Mouse (Mus musculus) kidney, postnatal 4 days (tissue): ENCODE data around the gene Stat2.
"Not testable (repeated sequence)": the region's sequence is repeated elsewhere in the genome, so short reads cannot be mapped to it uniquely, and the experiment has no call there.

Experiments
- DNase-seq, 2 experiments: peaks; one replicate each; pipeline ENCODE4 v3.0.0; 2021; ENCODE audit warnings: mixed read lengths in 2 of 2

Stat2 gene

DNA sequence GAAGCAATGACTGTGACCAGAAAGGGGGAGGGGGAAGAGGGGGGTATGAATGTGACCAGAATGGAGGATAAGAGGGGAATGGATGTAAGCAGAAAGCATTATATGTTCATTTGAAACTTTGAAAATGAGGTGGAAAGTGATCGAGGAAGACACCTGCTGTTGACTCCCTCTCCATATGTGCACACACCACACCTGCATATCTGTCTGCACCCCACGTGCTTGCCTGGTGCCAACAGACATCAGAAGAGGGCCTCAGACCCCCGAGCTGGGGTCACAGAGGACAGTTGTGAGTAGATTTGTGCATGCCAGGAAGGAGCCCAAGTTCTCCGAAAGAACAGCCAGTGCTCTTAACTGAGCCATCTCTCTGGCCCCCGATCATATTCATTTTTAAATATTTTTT lies 10.4 kb upstream of the Stat2 start:
- DNase-seq: no peak

DNA sequence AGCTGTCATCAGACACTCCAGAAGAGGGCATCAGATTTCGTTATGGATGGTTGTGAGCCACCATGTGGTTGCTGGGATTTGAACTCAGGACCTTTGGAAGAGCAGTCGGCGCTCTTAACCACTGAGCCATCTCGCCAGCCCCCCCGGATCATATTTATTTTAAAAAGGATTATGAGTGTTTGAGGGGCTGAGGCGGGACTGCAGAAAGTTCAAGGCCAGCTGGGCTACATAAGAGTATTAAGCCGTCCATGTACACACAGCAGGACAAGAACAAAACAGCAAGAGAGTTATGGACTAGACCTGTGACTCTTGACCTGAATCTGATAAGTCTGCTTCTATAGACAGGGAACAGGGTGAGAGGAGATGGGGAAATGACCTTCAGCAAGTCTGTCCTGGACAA lies 10.0 kb upstream of the Stat2 start:
- DNase-seq: not testable (repeated sequence)

DNA sequence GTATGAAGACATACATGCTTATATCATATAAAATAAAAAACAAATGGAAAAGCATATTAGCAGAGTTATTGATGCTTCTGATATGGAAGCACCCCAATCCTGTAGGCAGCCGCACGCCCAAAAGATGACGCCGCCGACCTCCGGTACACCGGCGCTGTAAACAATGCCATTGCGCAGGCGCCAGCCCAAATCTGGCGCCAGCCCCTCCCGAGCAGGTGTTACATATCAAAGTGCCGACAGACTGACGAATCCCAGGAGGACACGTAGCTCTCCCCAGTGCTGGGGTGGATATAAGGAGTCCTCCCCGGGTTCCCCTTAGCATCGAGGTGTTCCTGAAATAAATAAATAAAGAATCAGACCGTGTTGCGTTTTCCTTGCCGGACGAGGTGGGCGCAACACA lies 8.1 kb upstream of the Stat2 start:
- no peak for DNase-seq

DNA sequence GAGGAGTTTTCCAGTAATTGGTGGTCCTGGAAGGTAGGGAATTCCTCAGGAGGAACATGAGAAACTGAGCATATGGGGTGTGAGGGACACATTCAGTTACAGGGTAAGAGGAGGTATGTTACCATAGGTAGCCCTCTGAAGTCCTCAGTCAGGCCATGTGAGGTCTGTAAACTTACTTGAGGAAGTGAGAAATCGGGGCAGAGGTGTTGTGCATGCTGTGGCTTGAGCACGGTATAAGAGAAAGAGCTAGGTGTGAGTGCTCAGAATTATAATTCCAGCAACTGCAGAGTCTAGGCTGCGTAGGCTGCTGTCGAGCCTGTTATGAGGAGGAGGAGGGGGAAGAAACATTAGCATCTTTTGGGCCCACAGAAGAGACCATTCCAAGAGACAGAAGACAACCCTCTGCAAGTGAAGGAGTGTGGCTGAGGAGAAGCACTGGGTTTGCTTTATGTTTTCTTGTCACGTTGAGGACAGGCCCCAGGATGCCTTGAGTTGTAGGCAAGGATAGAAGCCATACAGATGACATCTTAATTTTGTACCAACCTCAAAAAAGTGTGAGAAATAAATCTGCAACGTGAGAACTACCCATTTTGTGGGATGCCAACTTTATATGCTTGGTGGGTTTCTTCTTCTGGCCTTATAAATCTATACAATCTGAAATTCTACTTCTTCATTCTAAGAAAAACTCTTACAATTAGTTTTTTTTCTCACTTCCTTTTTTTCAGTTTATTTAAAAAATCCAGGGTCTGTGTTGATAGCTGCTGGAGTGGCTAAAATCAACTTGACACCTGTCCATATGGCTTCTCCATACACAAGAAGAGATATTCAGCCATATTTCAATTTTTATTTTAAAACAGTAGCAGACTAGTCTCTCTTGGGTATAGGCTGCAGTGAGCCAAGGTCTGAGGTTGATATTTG lies 6.7 kb upstream of the Stat2 start:
- no peak for DNase-seq

DNA sequence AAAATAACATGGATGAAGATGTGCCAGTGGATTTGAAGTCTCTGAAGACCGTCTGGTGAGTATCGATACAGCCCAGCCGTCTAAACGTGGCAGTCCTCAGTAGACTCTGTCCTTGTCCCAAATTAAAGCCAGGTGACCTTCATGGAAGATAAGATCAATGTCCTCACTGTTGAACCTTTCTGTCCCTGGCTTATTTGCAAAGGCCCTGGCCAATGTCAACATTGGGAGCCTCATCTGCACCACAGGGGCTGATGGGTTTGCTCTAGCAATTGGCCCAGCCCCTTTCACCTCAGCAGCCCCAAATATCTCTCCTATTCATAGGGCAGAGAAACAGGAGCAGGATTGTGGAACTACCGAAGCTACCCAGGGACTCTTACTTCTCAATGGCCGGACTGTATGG lies 2.0 kb upstream of the Stat2 start, which contains the start of gene Apof:
Apof (plus strand) TSS at position 301 of the 400 bp plus-strand sequence.
- DNase-seq: no peak

DNA sequence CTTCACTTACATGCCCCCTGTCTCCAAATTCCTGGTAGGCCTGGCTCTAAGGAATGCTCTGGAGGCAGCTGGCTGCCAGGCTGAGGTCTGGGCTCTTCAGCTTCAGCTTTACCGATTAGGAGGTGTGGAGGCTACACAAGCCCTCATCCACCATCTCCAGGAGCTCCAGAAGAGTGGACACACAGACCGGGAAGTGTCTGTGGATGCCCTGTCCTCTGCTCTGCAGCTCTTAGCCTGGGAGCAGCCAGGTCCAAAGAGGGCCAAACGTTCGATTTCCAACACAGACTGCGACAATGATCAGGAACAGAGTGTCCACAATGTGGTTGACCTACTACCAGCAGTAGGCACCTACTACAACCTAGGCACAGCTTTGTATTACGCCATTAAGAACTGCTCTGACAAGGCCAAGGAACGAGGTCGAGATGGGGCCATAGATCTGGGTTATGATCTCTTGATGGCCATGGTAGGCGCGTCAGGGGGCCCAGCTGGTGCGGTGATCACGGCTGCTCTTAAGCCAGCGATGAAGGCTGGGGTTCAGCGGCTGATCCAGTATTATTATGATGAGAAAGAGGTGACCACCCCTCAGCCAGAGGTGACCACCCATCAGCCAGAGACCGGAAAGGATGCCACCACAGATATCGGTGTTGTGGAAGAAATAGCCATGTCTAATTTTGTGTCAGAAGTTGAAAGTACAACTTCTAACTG lies 1.0 kb upstream of the Stat2 start:
- DNase-seq: no peak

DNA sequence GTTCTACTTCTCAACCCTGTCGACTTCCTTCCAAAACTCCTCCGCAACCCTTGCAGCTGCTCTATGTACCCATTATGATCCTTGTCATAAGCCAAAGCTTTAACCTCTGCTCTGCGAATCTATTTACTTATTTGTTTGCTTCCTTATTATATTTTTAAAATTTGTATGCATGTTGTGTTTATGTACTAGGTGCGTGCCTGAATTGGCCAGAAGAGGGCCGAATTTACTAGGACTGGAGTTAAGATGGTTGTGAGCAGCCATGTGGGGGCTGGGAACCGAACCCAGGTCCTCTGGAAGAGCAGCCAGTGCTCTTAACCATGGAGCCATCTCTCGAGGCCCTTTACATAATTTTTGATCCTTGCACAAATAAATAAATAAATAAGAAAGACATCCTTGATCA lies 507 bp downstream of the Stat2 start:
- no peak for DNase-seq

DNA sequence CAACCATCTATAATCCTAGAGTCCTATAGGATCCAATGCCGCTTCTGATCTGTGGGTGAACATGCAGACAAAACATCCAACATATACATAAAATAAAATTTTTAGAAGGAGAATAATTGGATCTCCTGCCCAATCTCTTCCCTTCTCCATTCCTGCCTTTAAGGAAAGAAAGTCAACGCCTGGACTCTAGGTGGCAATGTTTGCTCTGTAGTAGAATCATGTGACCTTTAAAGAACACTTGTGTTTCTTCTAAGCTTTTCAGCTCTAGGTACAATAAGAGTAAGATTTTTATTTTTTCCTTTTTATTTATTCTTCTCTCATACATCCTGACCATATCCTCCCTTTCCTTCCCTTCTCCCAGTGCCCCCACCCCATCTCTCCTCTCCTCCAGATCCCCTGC lies 1.5 kb downstream of the Stat2 start:
- DNase-seq: no peak

DNA sequence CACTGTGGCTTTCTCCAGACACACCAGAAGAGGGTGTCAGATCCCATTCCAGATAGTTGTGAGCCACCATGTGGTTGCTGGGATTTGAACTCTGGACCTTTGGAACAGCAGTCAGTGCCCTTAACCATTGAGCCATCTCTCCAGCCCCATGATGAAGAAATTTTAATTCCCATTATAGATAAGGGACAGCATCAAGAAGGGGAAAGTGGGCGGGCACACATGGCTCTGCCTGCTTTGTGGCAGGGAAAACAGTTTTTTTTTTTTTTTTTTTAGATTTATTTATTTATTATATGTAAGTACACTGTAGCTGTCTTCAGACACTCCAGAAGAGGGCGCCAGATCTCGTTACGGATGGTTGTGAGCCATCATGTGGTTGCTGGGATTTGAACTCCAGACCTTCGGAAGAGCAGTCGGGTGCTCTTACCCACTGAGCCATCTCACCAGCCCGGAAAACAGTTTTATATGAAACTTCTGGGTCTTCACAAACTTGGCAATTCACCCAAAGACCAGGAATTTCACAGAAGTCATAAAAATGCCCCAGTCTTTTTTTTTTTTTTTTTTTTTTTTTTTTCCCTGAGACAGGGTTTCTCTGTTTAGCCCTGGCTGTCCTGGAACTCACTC lies 2.6 kb downstream of the Stat2 start:
- DNase-seq: not testable (repeated sequence)

DNA sequence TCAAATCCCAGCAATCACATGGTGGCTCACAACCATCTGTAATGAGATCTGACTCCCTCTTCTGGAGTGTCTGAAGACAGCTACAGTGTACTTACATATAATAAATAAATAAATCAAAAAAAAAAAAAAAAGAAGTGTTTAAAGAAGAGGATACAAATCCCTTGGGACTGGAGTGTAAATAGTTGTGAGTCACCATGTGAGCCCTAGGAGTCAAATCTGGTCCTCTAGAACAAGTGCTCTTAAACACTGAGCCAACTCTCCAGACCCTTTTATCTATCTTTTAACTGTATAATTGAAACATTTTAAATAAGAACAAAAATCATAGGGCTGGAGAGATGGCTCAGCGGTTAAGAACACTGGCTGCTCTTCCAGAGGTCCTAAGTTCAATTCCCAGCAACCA lies 5.0 kb downstream of the Stat2 start:
- DNase-seq: not testable (repeated sequence)

DNA sequence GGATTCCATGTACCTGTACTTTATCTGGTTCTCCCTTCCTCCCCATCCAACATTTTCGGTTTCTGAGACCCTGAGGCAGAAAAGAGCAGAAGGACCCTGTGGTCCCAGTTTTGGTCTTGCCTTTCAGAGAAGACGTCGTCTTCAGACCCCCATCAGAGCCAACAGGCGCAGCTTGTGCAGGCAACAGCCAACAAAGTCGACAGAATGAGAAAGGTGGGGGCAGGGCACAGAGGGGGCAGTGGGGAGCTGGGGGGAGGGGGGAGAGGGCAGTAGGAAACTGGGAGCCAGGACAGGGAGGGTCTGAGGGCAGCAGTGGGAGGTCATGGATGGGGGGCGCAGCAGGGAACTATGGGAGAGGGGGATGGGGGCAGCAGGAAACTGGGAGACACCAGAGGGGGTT lies 7.8 kb downstream of the Stat2 start:
- DNase-seq: no peak

DNA sequence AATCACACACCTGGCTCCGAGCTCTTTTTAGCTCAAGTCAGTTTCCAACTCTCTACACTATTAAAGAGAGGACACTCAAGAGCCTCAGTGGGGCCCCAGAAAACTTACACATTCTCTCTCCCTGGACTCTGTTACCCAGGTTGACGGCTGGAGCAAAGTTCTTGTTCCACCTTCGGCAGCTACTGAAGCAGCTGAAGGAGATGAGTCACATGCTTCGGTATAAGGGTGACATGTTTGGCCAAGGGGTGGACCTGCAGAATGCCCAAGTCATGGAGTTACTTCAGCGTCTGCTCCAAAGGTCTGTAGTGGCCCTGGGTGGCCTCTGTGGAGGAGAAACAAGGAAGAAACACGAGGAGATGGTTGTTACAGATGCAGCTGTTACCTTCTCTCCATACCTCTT lies 10.6 kb downstream of the Stat2 start:
- DNase-seq: peak in 1 of 2 experiments; percentile 20

DNA sequence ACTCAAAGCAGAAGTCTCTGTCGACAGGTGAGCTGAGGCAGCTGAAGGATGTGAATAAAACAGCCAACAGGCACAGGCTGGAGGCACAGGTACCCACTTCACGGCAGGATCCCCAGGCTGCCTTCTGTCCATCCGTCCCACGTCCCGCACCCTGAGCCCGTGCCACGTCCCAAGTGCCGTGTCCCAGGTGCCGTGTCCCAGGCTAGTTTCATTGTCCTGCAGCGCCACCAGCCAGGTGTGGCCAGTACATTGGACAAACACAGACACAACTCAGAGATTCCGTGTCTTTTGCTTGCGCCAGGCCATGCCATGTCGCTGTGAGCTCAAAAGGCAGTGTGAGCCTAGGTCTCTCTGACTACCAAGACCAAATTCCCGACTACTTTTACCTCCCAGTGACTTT lies 11.3 kb downstream of the Stat2 start:
- no peak for DNase-seq

DNA sequence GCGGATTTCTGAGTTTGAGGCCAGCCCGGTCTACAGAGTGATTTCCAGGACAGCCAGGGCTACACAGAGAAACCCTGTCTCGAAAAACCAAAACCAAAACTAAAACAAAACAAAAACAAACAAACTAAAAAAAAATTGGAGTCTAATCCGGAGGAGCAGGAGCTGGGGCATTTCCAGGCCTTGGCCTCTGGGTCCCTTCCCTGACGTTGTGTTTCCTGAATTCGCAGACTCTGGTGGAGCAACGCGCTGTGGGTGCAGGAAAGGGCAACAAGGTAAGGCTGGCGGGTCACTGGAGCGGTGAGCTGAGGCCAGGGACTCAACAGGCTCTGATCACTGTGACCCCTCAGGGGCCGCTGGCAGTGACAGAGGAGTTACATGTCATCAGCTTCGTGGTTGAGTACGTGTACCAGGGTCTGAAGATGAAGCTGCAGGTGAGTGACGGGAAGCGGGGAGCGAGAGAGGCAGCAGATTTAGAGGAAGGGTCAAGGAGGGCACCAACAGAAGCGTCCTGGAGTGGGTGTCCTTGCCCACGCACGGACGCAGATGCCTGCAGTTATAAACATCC lies 12.6 kb downstream of the Stat2 start:
- no peak for DNase-seq

DNA sequence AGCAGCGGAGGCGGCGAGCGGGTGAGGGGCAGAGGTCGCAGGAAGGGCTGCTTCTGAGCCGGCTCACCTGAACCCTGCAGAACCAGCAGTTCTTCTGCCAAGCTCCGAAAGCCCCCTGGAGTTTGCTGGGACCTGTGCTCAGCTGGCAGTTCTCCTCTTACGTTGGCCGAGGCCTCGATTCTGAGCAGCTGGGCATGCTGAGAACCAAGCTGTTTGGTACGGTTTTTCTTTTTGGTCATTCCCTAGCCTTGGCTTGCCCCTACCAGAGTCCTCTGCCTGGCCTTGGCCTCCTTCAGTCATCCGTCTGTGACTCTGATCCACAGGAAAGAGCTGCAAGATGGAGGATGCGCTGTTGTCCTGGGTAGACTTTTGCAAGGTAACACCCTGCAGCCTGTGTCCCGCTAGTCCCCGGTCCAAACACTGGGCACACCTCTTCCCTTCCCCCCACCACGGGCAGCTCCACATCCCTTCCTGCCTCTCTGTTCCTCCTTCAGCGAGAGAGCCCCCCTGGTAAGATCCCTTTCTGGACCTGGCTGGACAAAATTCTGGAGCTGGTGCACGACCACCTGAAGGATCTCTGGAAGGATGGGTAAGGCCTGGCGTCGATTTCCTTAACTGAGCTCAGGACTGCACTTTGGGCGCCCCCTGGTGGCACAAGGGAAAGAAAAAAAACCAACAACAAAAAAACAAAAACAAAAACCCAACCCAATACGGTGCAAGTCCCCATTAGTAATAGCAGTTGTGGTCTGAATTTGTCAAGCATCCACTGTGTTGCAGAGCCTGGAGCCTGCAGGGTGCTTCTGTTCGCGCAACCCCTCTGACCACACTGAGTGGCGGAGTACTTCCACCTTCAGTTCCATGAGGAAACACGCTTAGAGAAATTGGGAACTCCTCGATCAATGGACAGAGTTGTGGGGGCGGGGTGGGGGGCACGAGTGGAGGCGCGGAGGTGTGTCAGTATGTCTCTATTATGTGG lies 13.5 kb downstream of the Stat2 start:
- peak; percentile 84 to 86 for DNase-seq

DNA sequence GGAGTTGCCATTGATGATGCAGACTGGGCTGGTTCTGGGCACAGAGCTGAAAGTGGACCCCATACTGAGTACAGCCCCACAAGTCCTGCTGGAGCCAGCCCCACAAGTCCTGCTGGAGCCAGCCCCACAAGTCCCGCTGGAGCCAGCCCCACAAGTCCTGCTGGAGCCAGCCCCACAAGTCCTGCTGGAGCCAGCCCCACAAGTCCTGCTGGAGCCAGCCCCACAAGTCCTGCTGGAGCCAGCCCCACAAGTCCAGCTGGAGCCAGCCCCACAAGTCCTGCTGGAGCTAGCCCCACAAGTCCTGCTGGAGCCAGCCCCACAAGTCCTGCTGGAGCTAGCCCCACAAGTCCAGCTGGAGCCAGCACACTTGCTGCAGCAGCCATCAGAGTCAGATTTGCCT lies 20.2 kb downstream of the Stat2 start:
- not testable (repeated sequence) for DNase-seq

DNA sequence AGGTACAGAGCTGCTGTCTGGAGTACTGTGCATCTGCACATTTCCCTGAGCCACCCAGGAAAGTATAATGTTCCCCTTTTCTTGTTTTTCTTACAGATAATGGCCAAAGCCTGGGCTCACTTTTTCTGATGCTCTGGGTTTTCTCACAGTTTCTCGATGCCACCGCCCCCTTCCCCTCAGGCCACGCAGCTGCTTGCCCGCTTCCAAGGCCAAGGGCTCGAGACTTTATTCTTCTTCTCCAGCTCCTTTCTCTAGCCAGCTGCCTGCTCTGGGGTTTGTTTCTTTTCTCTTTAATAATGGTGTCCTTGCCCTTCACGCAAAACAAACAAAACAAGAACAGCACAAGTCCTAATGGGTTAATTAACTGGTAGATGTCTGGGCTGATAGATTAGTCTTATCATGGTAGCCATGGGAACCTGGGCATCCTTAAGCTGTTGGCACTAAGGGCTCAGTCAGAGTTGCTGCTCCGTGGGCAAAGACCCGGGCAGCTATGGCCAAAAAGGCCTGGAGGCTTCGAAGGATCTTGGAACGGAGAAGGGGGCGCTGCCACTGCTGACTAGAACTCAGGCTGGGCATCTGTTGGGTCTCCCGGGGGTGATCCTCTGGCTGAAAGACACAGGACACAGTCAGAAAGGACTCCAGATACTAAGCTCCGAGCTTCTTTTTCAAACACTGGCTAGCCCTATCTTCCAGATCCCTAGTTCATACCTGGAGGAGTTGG lies 26.2 kb downstream of the Stat2 start:
- no peak for DNase-seq

DNA sequence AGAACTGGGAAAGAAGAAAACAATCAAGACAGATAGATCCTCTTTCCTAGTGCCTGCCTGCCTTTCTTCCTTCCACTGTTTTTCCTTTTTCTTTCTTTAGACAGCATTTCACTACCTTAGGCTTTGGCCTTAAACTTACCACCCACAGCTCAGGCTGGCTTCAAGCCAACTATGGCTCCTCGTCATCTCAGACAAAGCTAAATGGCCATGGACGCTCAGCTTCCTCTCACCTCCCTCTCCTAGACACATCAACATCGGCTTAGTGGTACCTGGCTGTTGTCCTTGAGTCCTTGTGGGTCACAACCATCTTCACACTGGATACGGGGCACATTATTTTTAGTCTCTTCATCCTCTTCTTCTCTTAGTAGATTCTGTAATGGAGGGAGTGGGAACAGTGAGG lies 26.9 kb downstream of the Stat2 start:
- DNase-seq: peak in 1 of 2 experiments; percentile 21

DNA sequence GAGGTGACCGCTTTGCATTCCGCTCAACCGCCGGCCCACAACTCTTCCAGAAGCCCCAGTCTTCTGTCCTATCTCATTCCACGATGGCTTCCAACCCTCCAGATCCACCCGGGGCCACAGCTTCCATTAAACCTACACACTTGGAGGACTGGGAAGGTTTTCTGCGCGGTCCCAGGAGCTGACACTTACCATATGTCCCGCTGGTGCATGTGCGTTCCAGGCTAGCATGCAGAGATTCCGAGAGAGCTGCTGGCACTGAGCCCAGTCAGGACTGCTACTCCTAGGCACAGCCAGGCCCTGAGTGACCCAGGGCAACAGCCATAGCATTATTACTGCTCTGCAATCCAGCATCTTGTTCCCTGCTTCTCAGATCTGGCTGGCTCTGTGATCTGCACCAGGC lies 27.3 kb downstream of the Stat2 start:
- peak; percentile 63 to 68 for DNase-seq

DNA sequence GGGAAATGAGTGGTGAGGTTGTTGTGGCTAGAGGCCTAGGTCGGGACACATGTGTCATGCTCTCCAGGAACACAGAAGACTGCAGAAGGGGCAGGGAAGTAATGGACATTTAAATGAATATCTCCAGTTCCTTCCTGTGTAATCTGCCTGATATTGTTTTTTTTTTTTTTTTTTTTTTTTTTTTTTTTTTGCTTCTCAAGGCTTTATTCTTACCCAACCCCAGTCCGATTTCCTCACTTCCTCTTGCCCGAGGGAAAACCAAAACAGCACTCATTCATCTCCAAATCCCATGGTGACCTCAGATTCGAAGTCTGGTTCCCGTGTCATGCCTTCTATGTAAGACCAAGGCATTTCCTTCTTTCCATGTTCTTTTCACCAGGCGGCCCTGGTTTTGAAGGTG lies 27.9 kb downstream of the Stat2 start:
- no peak for DNase-seq

DNA sequence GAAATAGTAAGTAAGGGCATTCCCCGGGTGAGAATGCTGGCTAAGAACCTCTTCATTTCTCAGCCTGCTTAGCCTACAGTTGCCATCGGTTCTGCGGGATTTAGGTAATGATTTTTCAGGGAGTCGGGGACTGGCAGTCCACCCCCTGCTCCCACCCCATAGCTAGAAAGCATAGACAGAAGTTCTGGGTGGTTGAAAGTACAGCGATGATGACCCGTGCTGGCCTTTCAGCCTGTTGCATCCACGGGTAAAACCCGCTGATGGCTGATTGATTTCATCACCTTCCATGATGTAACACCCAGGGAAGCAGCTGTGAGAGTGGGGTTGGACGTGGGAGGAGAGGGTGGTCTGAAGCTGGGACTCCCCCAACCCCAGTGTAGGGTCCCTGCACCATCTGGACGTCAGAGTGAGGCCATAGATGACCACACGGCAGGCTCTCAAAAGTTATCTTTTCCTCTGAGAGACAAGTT lies 28.4 kb downstream of the Stat2 start, which contains the start of gene Il23a:
Il23a (minus strand) TSS at position 51 of the 470 bp plus-strand sequence.
- DNase-seq: no peak
